Mouse (Mus musculus) liver, postnatal 0 days (tissue): ENCODE measurements around the gene Nr1d2. TPM values are rescaled to one million over a fixed set of nuclear protein-coding genes. Genes with fewer than 3 reads are reported as not detected.
"Not testable (repeated sequence)": the region's sequence is repeated elsewhere in the genome, so short reads cannot be mapped to it uniquely, and the experiment has no call there.

Experiments
- ATAC-seq: fragments of 200-750 bp; cut with Nextera tagmentation; 2 replicates; pipeline ENCODE4 v1.8.0; 2017; ENCODE audit warnings: mild to moderate bottlenecking, moderate library complexity
- DNase-seq: peaks from one replicate; pipeline ENCODE4 v3.0.0-alpha.2; 2016
- H3K27ac ChIP-seq: fragments of 300-500 bp; sonication (generic); 2 replicates; pipeline ENCODE4 v1.5.1; 2014; ENCODE audit warnings: antibody characterized with exemption, moderate library complexity, mild to moderate bottlenecking, low read depth
- H3K27me3 ChIP-seq: fragments of 300-500 bp; sonication (generic); 2 replicates; pipeline ENCODE4 v1.6.1; 2014; ENCODE audit warnings: low read length, control low read depth, mixed read lengths; ENCODE audit not compliant: insufficient read depth
- H3K36me3 ChIP-seq: fragments of 300-500 bp; sonication (generic); replicated peaks from 2 replicates; pipeline ENCODE4 v1.6.1; 2014; ENCODE audit warnings: mild to moderate bottlenecking, control low read depth, low read length, moderate library complexity, mixed read lengths; ENCODE audit not compliant: insufficient read depth
- H3K4me1 ChIP-seq: fragments of 300-500 bp; sonication (generic); 2 replicates; pipeline ENCODE4 v1.6.1; 2014; ENCODE audit warnings: antibody characterized with exemption, mild to moderate bottlenecking, control low read depth; ENCODE audit not compliant: insufficient read depth
- H3K4me2 ChIP-seq: fragments of 300-500 bp; sonication (generic); 2 replicates; pipeline ENCODE4 v1.6.1; 2014; ENCODE audit warnings: low read depth, mild to moderate bottlenecking, low read length, moderate library complexity, mixed read lengths
- H3K4me3 ChIP-seq: fragments of 300-500 bp; sonication (generic); 2 replicates; pipeline ENCODE4 v1.5.1; 2014; ENCODE audit warnings: low read depth, low read length
- H3K9ac ChIP-seq: fragments of 300-500 bp; sonication (generic); replicated peaks from 2 replicates; pipeline ENCODE4 v1.6.1; 2014; ENCODE audit warnings: mild to moderate bottlenecking, moderate library complexity
- H3K9me3 ChIP-seq: fragments of 300-500 bp; sonication (generic); 2 replicates; pipeline ENCODE4 v1.6.1; 2016; ENCODE audit warnings: mild to moderate bottlenecking, control low read depth, low read length, mixed read lengths
- CTCF ChIP-seq: sonication (generic); IDR thresholded peaks from 2 replicates; pipeline ENCODE4 v1.5.1; 2016; ENCODE audit warnings: antibody characterized with exemption, low read depth
- EP300 ChIP-seq: IDR thresholded peaks from 2 replicates; pipeline ENCODE4 v1.6.1; 2016; ENCODE audit warnings: antibody characterized with exemption, low read depth, mild to moderate bottlenecking
- WGBS: fragments of 180-500 bp; shearing (Covaris S2); extraction: QIAGEN DNeasy Blood & Tissue Kit; methylation state at CpG from one replicate; pipeline ENCODE4 v1.1.7; 2014; ENCODE audit not compliant: insufficient replicate concordance; 5-methylcytosine and 5-hydroxymethylcytosine counted together
- polyA plus RNA-seq: library from polyadenylated mRNA; unstranded; fragments of >200 nt; fragmentation: Nextera tagmentation; extraction: Ambion mirVana; gene quantifications from 2 replicates; pipeline ENCODE4 v1.2.1, GENCODE M21; 2015

Gene Nr1d2
- polyA plus RNA-seq, 1 experiment from 2014 or later, result 6.2 TPM

GRCm38 (mm10) chr14:18274526-18274925, 35.6 kb upstream of the Nr1d2 start:
- TF ChIP-seq EP300 (no peak), CTCF (no peak)
- H3K27me3 ChIP-seq, result no peaks in the 10 kb centered on the region
- ATAC-seq (no peak), DNase-seq (no peak)
- no peak overlapping the region for H3K4me2 ChIP-seq
- peaks cover 5% of the 10 kb centered on the region; the same call in 1 of the 2 replicates for H3K4me1 ChIP-seq
- no peak overlapping the region for H3K4me3 ChIP-seq
- no peak overlapping the region for H3K9ac ChIP-seq
- no peak overlapping the region for H3K27ac ChIP-seq
- 75% methylated on average over 1 of the region's 1 CpGs for WGBS
- no peaks in the 10 kb centered on the region for H3K9me3 ChIP-seq
- H3K36me3 ChIP-seq, result peaks cover 14% of the 10 kb centered on the region

GRCm38 (mm10) chr14:18271666-18272065, 32.7 kb upstream of the Nr1d2 start:
- ATAC-seq, result no peak

GRCm38 (mm10) chr14:18270529-18271441, 31.9 kb upstream of the Nr1d2 start, which contains the start of the genes Nkiras1 and Rpl15:
TSS of gene Nkiras1 (plus strand) at chr14:18271136.
TSS of gene Rpl15 (minus strand) at chr14:18271391.
- TF ChIP-seq EP300 (no peak), CTCF (peak; percentile 19)
- Histone ChIP-seq H3K27me3 (no peaks in the 10 kb centered on the region), H3K4me3 (peak within 1 kb of the TSS; percentile 72), H3K27ac (peak within 1 kb of the TSS; percentile 83), H3K4me2 (peak within 1 kb of the TSS; percentile 68), H3K36me3 (peaks cover 12% of the 10 kb centered on the region), H3K4me1 (peaks cover 5% of the 10 kb centered on the region; the same call in 1 of the 2 replicates), H3K9me3 (no peaks in the 10 kb centered on the region), H3K9ac (peak within 1 kb of the TSS; percentile 85)
- peak; percentile 98 for DNase-seq
- WGBS, result 0% methylated on average over 75 of the region's 78 CpGs
- ATAC-seq, result peak; percentile 99

More at GRCm38 (mm10) chr14:18271666-18272065, 32.7 kb upstream of the Nr1d2 start:
- H3K36me3 ChIP-seq, result peaks cover 11% of the 10 kb centered on the region
- H3K4me3 ChIP-seq, result peak overlapping the region; percentile 72
- H3K27me3 ChIP-seq, result no peaks in the 10 kb centered on the region
- DNase-seq, result no peak
- peak overlapping the region; percentile 83 for H3K27ac ChIP-seq
- peak overlapping the region; percentile 66 for H3K9ac ChIP-seq
- no peaks in the 10 kb centered on the region for H3K9me3 ChIP-seq
- TF ChIP-seq CTCF, result no peak
- TF ChIP-seq EP300, result no peak
- WGBS, result 12% methylated on average over 6 of the region's 7 CpGs
- peak overlapping the region; percentile 68 for H3K4me2 ChIP-seq
- H3K4me1 ChIP-seq, result peaks cover 5% of the 10 kb centered on the region; the same call in 1 of the 2 replicates

- peaks cover 12% of the 10 kb centered on the region for H3K36me3 ChIP-seq
- under 1% methylated on average over 19 of the region's 24 CpGs for WGBS
- not testable (repeated sequence) for H3K4me1 ChIP-seq, H3K27me3 ChIP-seq, ATAC-seq, H3K9me3 ChIP-seq
- H3K4me3 ChIP-seq, result peak overlapping the region; percentile 72
- peak overlapping the region; percentile 68 for H3K4me2 ChIP-seq
- DNase-seq, result peak; percentile 21
- peak overlapping the region; percentile 85 for H3K9ac ChIP-seq
- H3K27ac ChIP-seq, result peak overlapping the region; percentile 83
Observed at GRCm38 (mm10) chr14:18269947-18270528, 31.1 kb upstream of the Nr1d2 start.

GRCm38 (mm10) chr14:18263427-18263826, 24.5 kb upstream of the Nr1d2 start:
- no peak overlapping the region for H3K4me2 ChIP-seq
- ATAC-seq (no peak), DNase-seq (no peak)
- no peaks in the 10 kb centered on the region for H3K27me3 ChIP-seq
- TF ChIP-seq CTCF (no peak), EP300 (no peak)
- WGBS, result 52% methylated on average over 4 of the region's 4 CpGs
- H3K27ac ChIP-seq, result no peak overlapping the region
- H3K4me3 ChIP-seq, result no peak overlapping the region
- no peaks in the 10 kb centered on the region for H3K4me1 ChIP-seq
- H3K9ac ChIP-seq, result no peak overlapping the region
- no peaks in the 10 kb centered on the region for H3K9me3 ChIP-seq
- H3K36me3 ChIP-seq, result peaks cover 10% of the 10 kb centered on the region

- no peaks in the 10 kb centered on the region for H3K9me3 ChIP-seq
- no peak overlapping the region for H3K4me2 ChIP-seq
- H3K36me3 ChIP-seq, result no peaks in the 10 kb centered on the region
- H3K27ac ChIP-seq, result no peak overlapping the region
- no peak for DNase-seq
- H3K27me3 ChIP-seq, result no peaks in the 10 kb centered on the region
- ATAC-seq, result no peak
- H3K4me3 ChIP-seq, result no peak overlapping the region
- WGBS, result 82% methylated on average over 3 of the region's 3 CpGs
- TF ChIP-seq CTCF, result peak; percentile 11; the same call in 1 of the 2 replicates
- TF ChIP-seq EP300, result no peak
- no peaks in the 10 kb centered on the region for H3K4me1 ChIP-seq
- H3K9ac ChIP-seq, result no peak overlapping the region
Observed at GRCm38 (mm10) chr14:18261203-18261602, 22.3 kb upstream of the Nr1d2 start.
